Mouse (Mus musculus): ENCODE measurements at regions not wholly inside any gene's neighbourhood (a gene's known extent, or its start where the extent isn't known, plus 50 kb on each side); places are given as distances from the start of the nearest gene placed in this dataset.

- no peaks in the 10 kb centered on the region for H3K27me3 ChIP-seq (replicated peaks; ENCODE audit: control insufficient read depth, insufficient read depth, low read length)
- no peaks in the 10 kb centered on the region for H3K4me1 ChIP-seq (ENCODE audit: control insufficient read depth, insufficient read depth, low read length)
- H3K4me3 ChIP-seq (ENCODE audit: insufficient read depth, low read depth, low read length), result no peak overlapping the region
- WGBS, result 74% methylated on average over 2 of the region's 2 CpGs
- no peaks in the 10 kb centered on the region for H3K36me3 ChIP-seq (ENCODE audit: control insufficient read depth, insufficient read depth, low read length)
- no peak overlapping the region for H3K27ac ChIP-seq (ENCODE audit: insufficient read depth, low read depth, low read length)
- TF ChIP-seq CTCF (conservative IDR thresholded peaks at IDR 0.05; ENCODE audit: insufficient read depth, insufficient read length, low read depth, low read length) (no peak), POLR2A (IDR thresholded peaks at IDR 0.05; ENCODE audit: low read depth, low read length) (no peak)
- no peak for DNase-seq
These were observed 301.4 kb upstream of the Eci2 start for GRCm38 (mm10) chr13:35328320-35328719.

- no peaks in the 10 kb centered on the region for H3K4me1 ChIP-seq (ENCODE audit: control insufficient read depth, insufficient read depth, low read length)
- TF ChIP-seq CTCF (conservative IDR thresholded peaks at IDR 0.05; ENCODE audit: insufficient read depth, insufficient read length, low read depth, low read length) (no peak), POLR2A (IDR thresholded peaks at IDR 0.05; ENCODE audit: low read depth, low read length) (no peak)
- no peak overlapping the region for H3K27ac ChIP-seq (ENCODE audit: insufficient read depth, low read depth, low read length)
- H3K4me3 ChIP-seq (ENCODE audit: insufficient read depth, low read depth, low read length), result no peak overlapping the region
- 90% methylated on average over 1 of the region's 1 CpGs for WGBS
- H3K36me3 ChIP-seq (ENCODE audit: control insufficient read depth, insufficient read depth, low read length), result no peaks in the 10 kb centered on the region
- no peaks in the 10 kb centered on the region for H3K27me3 ChIP-seq (replicated peaks; ENCODE audit: control insufficient read depth, insufficient read depth, low read length)
- DNase-seq, result no peak
These were observed 304.0 kb upstream of the Eci2 start for GRCm38 (mm10) chr13:35330926-35331325.

GRCm38 (mm10) chr13:35345507-35346129, 314.0 kb upstream of the Cdyl start:
- 73% methylated on average over 2 of the region's 2 CpGs for WGBS
- no peak overlapping the region for H3K4me3 ChIP-seq (ENCODE audit: insufficient read depth, low read depth, low read length)
- H3K4me1 ChIP-seq (ENCODE audit: control insufficient read depth, insufficient read depth, low read length), result no peaks in the 10 kb centered on the region
- H3K27ac ChIP-seq (ENCODE audit: insufficient read depth, low read depth, low read length), result no peak overlapping the region
- H3K27me3 ChIP-seq (replicated peaks; ENCODE audit: control insufficient read depth, insufficient read depth, low read length), result no peaks in the 10 kb centered on the region
- no peak for DNase-seq
- TF ChIP-seq CTCF (conservative IDR thresholded peaks at IDR 0.05; ENCODE audit: insufficient read depth, insufficient read length, low read depth, low read length), result no peak
- TF ChIP-seq POLR2A (IDR thresholded peaks at IDR 0.05; ENCODE audit: low read depth, low read length), result no peak
- H3K36me3 ChIP-seq (ENCODE audit: control insufficient read depth, insufficient read depth, low read length), result no peaks in the 10 kb centered on the region

GRCm38 (mm10) chr13:35348283-35348682, 311.4 kb upstream of the Cdyl start:
- WGBS, result 74% methylated on average over 3 of the region's 3 CpGs
- H3K36me3 ChIP-seq (ENCODE audit: control insufficient read depth, insufficient read depth, low read length), result no peaks in the 10 kb centered on the region
- TF ChIP-seq CTCF (conservative IDR thresholded peaks at IDR 0.05; ENCODE audit: insufficient read depth, insufficient read length, low read depth, low read length) (no peak), POLR2A (IDR thresholded peaks at IDR 0.05; ENCODE audit: low read depth, low read length) (no peak)
- H3K27me3 ChIP-seq (replicated peaks; ENCODE audit: control insufficient read depth, insufficient read depth, low read length), result no peaks in the 10 kb centered on the region
- no peak overlapping the region for H3K4me3 ChIP-seq (ENCODE audit: insufficient read depth, low read depth, low read length)
- H3K4me1 ChIP-seq (ENCODE audit: control insufficient read depth, insufficient read depth, low read length), result no peaks in the 10 kb centered on the region
- H3K27ac ChIP-seq (ENCODE audit: insufficient read depth, low read depth, low read length), result no peak overlapping the region
- DNase-seq, result no peak

- DNase-seq, result no peak
- 65% methylated on average over 3 of the region's 3 CpGs for WGBS
- Histone ChIP-seq H3K36me3 (ENCODE audit: control insufficient read depth, insufficient read depth, low read length) (no peaks in the 10 kb centered on the region), H3K27me3 (replicated peaks; ENCODE audit: control insufficient read depth, insufficient read depth, low read length) (no peaks in the 10 kb centered on the region), H3K4me1 (ENCODE audit: control insufficient read depth, insufficient read depth, low read length) (no peaks in the 10 kb centered on the region), H3K4me3 (ENCODE audit: insufficient read depth, low read depth, low read length) (no peak overlapping the region), H3K27ac (ENCODE audit: insufficient read depth, low read depth, low read length) (no peak overlapping the region)
- no peak for TF ChIP-seq POLR2A (IDR thresholded peaks at IDR 0.05; ENCODE audit: low read depth, low read length)
- no peak for TF ChIP-seq CTCF (conservative IDR thresholded peaks at IDR 0.05; ENCODE audit: insufficient read depth, insufficient read length, low read depth, low read length)
These were observed 300.3 kb upstream of the Cdyl start for GRCm38 (mm10) chr13:35359345-35359744.

- no peaks in the 10 kb centered on the region for H3K36me3 ChIP-seq (ENCODE audit: control insufficient read depth, insufficient read depth, low read length)
- DNase-seq, result no peak
- no peaks in the 10 kb centered on the region; the same call in 1 of the 2 replicates for H3K4me1 ChIP-seq (ENCODE audit: control insufficient read depth, insufficient read depth, low read length)
- H3K27ac ChIP-seq (ENCODE audit: insufficient read depth, low read depth, low read length), result no peak overlapping the region
- 97% methylated on average over 2 of the region's 2 CpGs for WGBS
- H3K27me3 ChIP-seq (replicated peaks; ENCODE audit: control insufficient read depth, insufficient read depth, low read length), result no peaks in the 10 kb centered on the region
- H3K4me3 ChIP-seq (ENCODE audit: insufficient read depth, low read depth, low read length), result no peak overlapping the region
- TF ChIP-seq POLR2A (IDR thresholded peaks at IDR 0.05; ENCODE audit: low read depth, low read length) (no peak), CTCF (conservative IDR thresholded peaks at IDR 0.05; ENCODE audit: insufficient read depth, insufficient read length, low read depth, low read length) (no peak)
These were observed 282.1 kb upstream of the Cdyl start for GRCm38 (mm10) chr13:35377487-35377886.

GRCm38 (mm10) chr13:35379500-35379899, 280.1 kb upstream of the Cdyl start:
- DNase-seq, result no peak
- H3K4me3 ChIP-seq (ENCODE audit: insufficient read depth, low read depth, low read length), result no peak overlapping the region
- TF ChIP-seq CTCF (conservative IDR thresholded peaks at IDR 0.05; ENCODE audit: insufficient read depth, insufficient read length, low read depth, low read length) (no peak), POLR2A (IDR thresholded peaks at IDR 0.05; ENCODE audit: low read depth, low read length) (no peak)
- WGBS, result 65% methylated on average over 2 of the region's 2 CpGs
- H3K36me3 ChIP-seq (ENCODE audit: control insufficient read depth, insufficient read depth, low read length), result no peaks in the 10 kb centered on the region
- no peaks in the 10 kb centered on the region for H3K27me3 ChIP-seq (replicated peaks; ENCODE audit: control insufficient read depth, insufficient read depth, low read length)
- H3K27ac ChIP-seq (ENCODE audit: insufficient read depth, low read depth, low read length), result no peak overlapping the region
- peaks cover 4% of the 10 kb centered on the region for H3K4me1 ChIP-seq (ENCODE audit: control insufficient read depth, insufficient read depth, low read length)
